Mouse (Mus musculus) neural tube, embryonic 11.5 days (tissue): ENCODE measurements around the gene Ppp1r18. TPM values are rescaled to one million over a fixed set of nuclear protein-coding genes. Genes with fewer than 3 reads are reported as not detected.

Source experiments
- ATAC-seq: fragments of 200-750 bp; cut with Nextera tagmentation; 2 replicates; pipeline ENCODE4 v1.8.0; 2017; ENCODE audit warnings: moderate number of reproducible peaks, mild to moderate bottlenecking, moderate TSS enrichment, moderate library complexity; ENCODE audit not compliant: insufficient read depth, low FRiP score, low TSS enrichment
- DNase-seq: peaks from one replicate; pipeline ENCODE4 v3.0.0-alpha.2; 2015; ENCODE audit warnings: low spot score
- H3K27ac ChIP-seq: fragments of 300-500 bp; sonication (generic); 2 replicates; pipeline ENCODE4 v1.5.1; 2014; ENCODE audit warnings: low read depth, mild to moderate bottlenecking, low read length
- H3K27me3 ChIP-seq: fragments of 300-500 bp; sonication (generic); 2 replicates; pipeline ENCODE4 v1.6.1; 2014; ENCODE audit warnings: mild to moderate bottlenecking, low read length, mixed read lengths; ENCODE audit not compliant: control insufficient read depth, insufficient read depth
- H3K36me3 ChIP-seq: fragments of 300-500 bp; sonication (generic); 2 replicates; pipeline ENCODE4 v1.6.1; 2014; ENCODE audit warnings: mild to moderate bottlenecking, low read length, moderate library complexity, mixed read lengths; ENCODE audit not compliant: control insufficient read depth, insufficient read depth
- H3K4me1 ChIP-seq: fragments of 300-500 bp; sonication (generic); 2 replicates; pipeline ENCODE4 v1.6.1; 2014; ENCODE audit warnings: low read length, mixed read lengths; ENCODE audit not compliant: control insufficient read depth, insufficient read depth
- H3K4me2 ChIP-seq: fragments of 300-500 bp; sonication (generic); 2 replicates; pipeline ENCODE4 v1.6.1; 2014; ENCODE audit warnings: low read depth, mild to moderate bottlenecking, moderate library complexity
- H3K4me3 ChIP-seq: fragments of 300-500 bp; sonication (generic); 2 replicates; pipeline ENCODE4 v1.5.1; 2014; ENCODE audit warnings: low read depth, low read length
- H3K9ac ChIP-seq: fragments of 300-500 bp; sonication (generic); 2 replicates; pipeline ENCODE4 v1.6.1; 2014; ENCODE audit warnings: mild to moderate bottlenecking, low read length
- H3K9me3 ChIP-seq: fragments of 300-500 bp; sonication (generic); 2 replicates; pipeline ENCODE4 v1.6.1; 2016; ENCODE audit warnings: low read length; ENCODE audit not compliant: control insufficient read depth
- WGBS: fragments of 180-500 bp; shearing (Covaris S2); extraction: QIAGEN DNeasy Blood & Tissue Kit; methylation state at CpG from one replicate; pipeline ENCODE4 v1.1.7; 2014; 5-methylcytosine and 5-hydroxymethylcytosine counted together
- microRNA counts: library from miRNA; unstranded; fragments of <30 nt; microRNA quantifications from one replicate; lab custom pipeline; 2015
- microRNA-seq: library from miRNA; unstranded; fragments of <30 nt; microRNA quantifications from one replicate; pipeline ENCODE4, GENCODE M21; 2016
- polyA plus RNA-seq: library from polyadenylated mRNA; unstranded; fragments of >200 nt; fragmentation: Nextera tagmentation; extraction: Ambion mirVana; gene quantifications from 2 replicates; pipeline ENCODE4 v1.2.1, GENCODE M21; 2014

Ppp1r18 gene
- polyA plus RNA-seq, 1 experiment from 2014 or later, result 39.3 TPM

DNA sequence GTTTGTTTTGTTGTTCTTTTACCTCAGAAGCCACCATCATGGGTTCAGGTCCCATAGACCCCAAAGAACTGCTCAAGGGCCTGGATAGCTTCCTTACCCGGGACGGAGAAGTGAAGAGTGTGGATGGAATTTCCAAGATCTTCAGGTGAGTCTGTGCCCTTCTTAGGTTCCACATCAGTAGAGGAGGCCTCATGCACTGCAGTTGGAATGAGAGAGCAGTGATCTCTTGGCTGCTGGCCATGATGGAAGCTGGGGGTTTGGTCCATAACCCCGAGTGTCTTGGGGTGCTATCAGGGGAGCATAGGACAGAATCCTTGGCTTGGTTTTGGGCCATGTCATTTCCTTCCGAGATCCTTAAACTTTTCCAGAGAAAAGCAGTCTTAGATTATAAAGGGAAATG is 57.9 kb downstream of the Ppp1r18 start:
- ATAC-seq, result no peak
- Histone ChIP-seq H3K4me2 (no peak overlapping the region), H3K9ac (no peak overlapping the region), H3K27me3 (no peaks in the 10 kb centered on the region), H3K9me3 (no peaks in the 10 kb centered on the region; the same call in 1 of the 2 replicates), H3K27ac (no peak overlapping the region), H3K36me3 (peaks cover 24% of the 10 kb centered on the region), H3K4me1 (peaks cover 12% of the 10 kb centered on the region), H3K4me3 (no peak overlapping the region)
- 92% methylated on average over 4 of the region's 4 CpGs for WGBS
- no peak for DNase-seq

MicroRNAs encoded within 50 kb of the gene (microRNA counts, 519-probe panel; counts per million panel counts)
- microRNA mmu-miR-1894-3p (lab: Ali Mortazavi, UCI) (171 counts per million, percentile 57 among the panel's probes with 10 or more counts), microRNA mmu-miR-1894-5p (lab: Ali Mortazavi, UCI) (171 counts per million, percentile 57 among the panel's probes with 10 or more counts)

Small RNA genes lying within 50 kb of the gene (microRNA-seq; reads per million reads assigned to microRNA genes)
- gene Gm28033, result 2.1 reads per million
- gene Mir1894, result not detected

Other genes starting within 250 kb of the Ppp1r18 start
- gene Gm9573, start 239.0 kb upstream of the Ppp1r18 start, polyA plus RNA-seq, result not detected in 2 replicates
- 0.09 TPM in 1 of 2 replicates, not detected in the other for gene Mucl3, start 221.9 kb upstream of the Ppp1r18 start, polyA plus RNA-seq
- 13.1 and 15.0 TPM in 2 replicates for gene Vars2, start 198.0 kb upstream of the Ppp1r18 start, polyA plus RNA-seq
- 42.9 and 46.1 TPM in 2 replicates for gene Gtf2h4, start 191.9 kb upstream of the Ppp1r18 start, polyA plus RNA-seq
- gene Ddr1, start 161.0 kb upstream of the Ppp1r18 start, polyA plus RNA-seq, result 95.8 and 98.1 TPM in 2 replicates
- gene Ier3, start 43.9 kb upstream of the Ppp1r18 start, polyA plus RNA-seq, result 2.0 and 2.8 TPM in 2 replicates
- 48.5 and 52.3 TPM in 2 replicates for gene Flot1, start 42.4 kb upstream of the Ppp1r18 start, polyA plus RNA-seq
- 1,543 and 1,545 TPM in 2 replicates for gene Tubb5, start 27.3 kb upstream of the Ppp1r18 start, polyA plus RNA-seq
- 15.0 and 18.3 TPM in 2 replicates for gene Mdc1, start 24.1 kb upstream of the Ppp1r18 start, polyA plus RNA-seq
- 47.3 and 50.3 TPM in 2 replicates for gene Nrm, start 4.3 kb upstream of the Ppp1r18 start, polyA plus RNA-seq
- gene Dhx16, start 14.2 kb downstream of the Ppp1r18 start, polyA plus RNA-seq, result 42.9 and 51.3 TPM in 2 replicates
- gene 2310061I04Rik, start 31.8 kb downstream of the Ppp1r18 start, polyA plus RNA-seq, result 23.7 and 28.5 TPM in 2 replicates
- gene Atat1, start 44.5 kb downstream of the Ppp1r18 start, polyA plus RNA-seq, result 213 and 214 TPM in 2 replicates
- gene Mrps18b, start 50.8 kb downstream of the Ppp1r18 start, polyA plus RNA-seq, result 67.9 and 72.0 TPM in 2 replicates
- gene Ppp1r10, start 50.8 kb downstream of the Ppp1r18 start, polyA plus RNA-seq, result 48.9 and 49.3 TPM in 2 replicates
- 103 and 113 TPM in 2 replicates for gene Abcf1, start 104.2 kb downstream of the Ppp1r18 start, polyA plus RNA-seq
- gene Gnl1, start 114.3 kb downstream of the Ppp1r18 start, polyA plus RNA-seq, result 35.7 and 36.5 TPM in 2 replicates
- gene Prr3, start 114.6 kb downstream of the Ppp1r18 start, polyA plus RNA-seq, result 39.3 and 44.4 TPM in 2 replicates
- 3.5 and 3.6 TPM in 2 replicates for gene H2-T24, start 155.0 kb downstream of the Ppp1r18 start, polyA plus RNA-seq
- 2.7 and 3.0 TPM in 2 replicates for gene H2-T23, start 167.3 kb downstream of the Ppp1r18 start, polyA plus RNA-seq
- gene H2-T22, start 177.2 kb downstream of the Ppp1r18 start, polyA plus RNA-seq, result 9.2 and 10.2 TPM in 2 replicates
- gene Gm6034, start 177.4 kb downstream of the Ppp1r18 start, polyA plus RNA-seq, result not detected in 2 replicates
- not detected in 2 replicates for gene Gm11127, start 192.8 kb downstream of the Ppp1r18 start, polyA plus RNA-seq